Mouse (Mus musculus) forebrain, postnatal 0 days (tissue): ENCODE measurements around the gene Imp4. TPM values are rescaled to one million over a fixed set of nuclear protein-coding genes. Genes with fewer than 3 reads are reported as not detected.

Source experiments
- ATAC-seq: fragments of 200-750 bp; cut with Nextera tagmentation; 2 replicates; pipeline ENCODE4 v1.8.0; 2017; ENCODE audit warnings: mild to moderate bottlenecking, moderate library complexity
- DNase-seq: peaks from one replicate; pipeline ENCODE4 v3.0.0-alpha.2; 2015
- H3K27ac ChIP-seq: fragments of 300-500 bp; sonication (generic); 2 replicates; pipeline ENCODE4 v1.5.1; 2014; ENCODE audit warnings: low read depth, mild to moderate bottlenecking, antibody characterized with exemption, low read length, moderate library complexity, mixed read lengths
- H3K27me3 ChIP-seq: fragments of 300-500 bp; sonication (generic); 2 replicates; pipeline ENCODE4 v1.6.1; 2014; ENCODE audit warnings: mild to moderate bottlenecking, low read length, mixed read lengths; ENCODE audit not compliant: insufficient read depth
- H3K36me3 ChIP-seq: fragments of 300-500 bp; sonication (generic); 2 replicates; pipeline ENCODE4 v1.6.1; 2014; ENCODE audit warnings: mild to moderate bottlenecking, moderate library complexity; ENCODE audit not compliant: insufficient read depth
- H3K4me1 ChIP-seq: fragments of 300-500 bp; sonication (generic); 2 replicates; pipeline ENCODE4 v1.6.1; 2014; ENCODE audit warnings: antibody characterized with exemption; ENCODE audit not compliant: insufficient read depth
- H3K4me2 ChIP-seq: fragments of 300-500 bp; sonication (generic); 2 replicates; pipeline ENCODE4 v1.6.1; 2014; ENCODE audit warnings: low read depth, mild to moderate bottlenecking, moderate library complexity
- H3K4me3 ChIP-seq: fragments of 300-500 bp; sonication (generic); 2 replicates; pipeline ENCODE4 v1.5.1; 2014; ENCODE audit warnings: low read depth, low read length, mixed read lengths
- H3K9ac ChIP-seq: fragments of 300-500 bp; sonication (generic); 2 replicates; pipeline ENCODE4 v1.6.1; 2014; ENCODE audit warnings: mild to moderate bottlenecking
- H3K9me3 ChIP-seq: fragments of 300-500 bp; sonication (generic); 2 replicates; pipeline ENCODE4 v1.6.1; 2016; ENCODE audit warnings: low read length
- CTCF ChIP-seq: sonication (generic); IDR thresholded peaks from 2 replicates; pipeline ENCODE4 v1.5.1; 2016; ENCODE audit warnings: antibody characterized with exemption, control low read depth, low read depth
- WGBS: fragments of 180-500 bp; shearing (Covaris S2); extraction: QIAGEN DNeasy Blood & Tissue Kit; methylation state at CpG from one replicate; pipeline ENCODE4 v1.1.7; 2014; 5-methylcytosine and 5-hydroxymethylcytosine counted together
- polyA plus RNA-seq: library from polyadenylated mRNA; unstranded; fragments of >200 nt; fragmentation: Nextera tagmentation; extraction: Ambion mirVana; gene quantifications from 2 replicates; pipeline ENCODE4 v1.2.1, GENCODE M21; 2015
- total RNA-seq: library from RNA; depleted of rRNA; stranded (reverse); fragments of >200 nt; gene quantifications from 2 replicates; pipeline ENCODE4 v1.2.3, GENCODE M21; 2014

Imp4 gene
- total and polyA plus RNA-seq, 2 experiments from 2014 or later = 21.3 to 51.8 TPM

DNA sequence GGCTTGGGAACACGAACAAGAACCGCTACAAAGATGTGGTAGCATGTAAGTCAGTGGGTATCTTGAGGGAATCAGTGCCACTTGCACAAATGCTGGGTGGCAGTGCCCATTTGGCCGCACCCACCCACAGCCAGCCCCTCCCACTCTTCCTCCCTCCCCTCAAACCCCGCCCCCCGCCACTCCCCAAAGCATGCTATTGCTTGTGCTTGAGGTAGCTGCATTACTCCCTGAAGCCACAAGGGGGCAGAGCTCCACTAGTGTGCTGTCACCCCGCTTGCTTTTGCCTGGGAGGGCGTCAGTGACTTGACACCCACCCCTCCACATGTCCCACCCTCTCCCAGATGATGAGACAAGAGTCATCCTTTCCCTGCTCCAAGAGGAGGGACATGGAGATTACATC is 23.1 kb downstream of the Imp4 start:
- H3K27ac ChIP-seq = no peak overlapping the region
- peaks cover 10% of the 10 kb centered on the region for H3K27me3 ChIP-seq
- ATAC-seq (peak; percentile 29; the same call in 1 of the 2 replicates), DNase-seq (peak; percentile 57)
- H3K4me3 ChIP-seq = no peak overlapping the region
- WGBS = 14% methylated on average over 6 of the region's 7 CpGs
- peaks cover 9% of the 10 kb centered on the region for H3K4me1 ChIP-seq
- no peaks in the 10 kb centered on the region for H3K9me3 ChIP-seq
- no peak overlapping the region for H3K9ac ChIP-seq
- no peak overlapping the region for H3K4me2 ChIP-seq
- peak; percentile 75 for TF ChIP-seq CTCF
- no peaks in the 10 kb centered on the region for H3K36me3 ChIP-seq

GRCm38 (mm10) chr1:34464310-34464817 is 24.7 kb downstream of the Imp4 start:
- DNase-seq (no peak), ATAC-seq (no peak)
- no peak for TF ChIP-seq CTCF
- whole genome bisulfite sequencing = 91% methylated on average over 8 of the region's 8 CpGs
- Histone ChIP-seq H3K4me2 (no peak overlapping the region), H3K36me3 (no peaks in the 10 kb centered on the region), H3K27me3 (peaks cover 6% of the 10 kb centered on the region), H3K27ac (no peak overlapping the region), H3K4me1 (0 out of 2 replicates have a peak, but pooled peaks cover 4% of the 10 kb centered on the region), H3K4me3 (no peak overlapping the region), H3K9ac (no peak overlapping the region), H3K9me3 (no peaks in the 10 kb centered on the region)

DNA sequence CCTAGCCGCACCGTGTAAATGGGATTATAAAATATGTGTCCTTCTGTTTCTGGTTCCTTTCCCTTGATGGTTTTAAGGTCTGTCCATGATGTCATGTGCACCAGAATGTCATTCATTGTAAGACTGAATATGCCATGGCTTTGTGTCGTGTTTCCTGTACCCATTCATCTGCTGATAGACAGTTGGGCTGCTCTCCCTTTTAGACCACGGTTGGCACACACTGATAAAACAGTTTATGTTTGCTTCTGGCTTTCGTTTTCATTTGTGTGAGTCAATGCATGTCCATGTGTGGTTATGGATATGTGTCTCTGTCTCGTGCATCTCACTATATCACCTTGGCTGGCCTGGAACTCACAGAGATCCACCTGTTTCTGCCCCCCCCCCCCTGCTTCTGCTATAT is 25.8 kb downstream of the Imp4 start:
- ATAC-seq = no peak
- H3K4me1 ChIP-seq = no peaks in the 10 kb centered on the region
- no peak for TF ChIP-seq CTCF

DNA sequence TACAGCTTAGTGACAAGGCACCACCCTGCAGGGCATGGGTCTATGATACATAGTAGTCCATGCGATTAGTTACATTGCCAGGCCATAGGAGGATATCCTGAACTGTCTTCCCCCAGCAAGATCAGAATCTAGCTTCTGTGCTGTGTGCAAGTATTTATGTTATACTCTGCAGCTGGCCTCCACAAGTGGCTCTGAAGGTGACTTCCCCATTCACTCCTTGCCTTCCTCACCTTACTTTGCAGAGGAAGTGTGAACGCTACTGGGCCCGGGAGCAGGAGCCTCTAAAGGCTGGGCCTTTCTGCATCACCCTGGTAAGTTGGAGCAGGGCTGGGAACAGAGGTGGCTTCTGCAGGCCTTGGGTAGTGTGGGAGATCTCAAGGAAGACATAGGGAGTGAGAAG is 28.4 kb downstream of the Imp4 start:
- no peak for DNase-seq
- 61% methylated on average over 3 of the region's 3 CpGs for WGBS

More for the DNA sequence above, 25.8 kb downstream of the Imp4 start:
- no peak for DNase-seq
- no peaks in the 10 kb centered on the region for H3K36me3 ChIP-seq
- 72% methylated on average over 6 of the region's 6 CpGs for WGBS
- H3K4me2 ChIP-seq = no peak overlapping the region
- H3K27ac ChIP-seq = no peak overlapping the region
- no peak overlapping the region for H3K9ac ChIP-seq
- peaks cover 1% of the 10 kb centered on the region for H3K27me3 ChIP-seq
- H3K4me3 ChIP-seq = no peak overlapping the region
- H3K9me3 ChIP-seq = no peaks in the 10 kb centered on the region

GRCm38 (mm10) chr1:34468500-34468899 is 28.8 kb downstream of the Imp4 start:
- Histone ChIP-seq H3K27me3 (peaks cover 4% of the 10 kb centered on the region; the same call in 1 of the 2 replicates), H3K36me3 (no peaks in the 10 kb centered on the region), H3K27ac (no peak overlapping the region), H3K9me3 (no peaks in the 10 kb centered on the region), H3K4me2 (no peak overlapping the region), H3K4me3 (no peak overlapping the region), H3K9ac (no peak overlapping the region), H3K4me1 (no peaks in the 10 kb centered on the region)
- no peak for TF ChIP-seq CTCF
- WGBS = 62% methylated on average over 4 of the region's 4 CpGs
- no peak for ATAC-seq
- DNase-seq = no peak

More for the DNA sequence above, 28.4 kb downstream of the Imp4 start:
- Histone ChIP-seq H3K27me3 (no peaks in the 10 kb centered on the region), H3K4me3 (no peak overlapping the region), H3K27ac (no peak overlapping the region), H3K9me3 (no peaks in the 10 kb centered on the region), H3K9ac (no peak overlapping the region), H3K4me2 (no peak overlapping the region), H3K36me3 (no peaks in the 10 kb centered on the region), H3K4me1 (no peaks in the 10 kb centered on the region)
- no peak for TF ChIP-seq CTCF
- no peak for ATAC-seq

DNA sequence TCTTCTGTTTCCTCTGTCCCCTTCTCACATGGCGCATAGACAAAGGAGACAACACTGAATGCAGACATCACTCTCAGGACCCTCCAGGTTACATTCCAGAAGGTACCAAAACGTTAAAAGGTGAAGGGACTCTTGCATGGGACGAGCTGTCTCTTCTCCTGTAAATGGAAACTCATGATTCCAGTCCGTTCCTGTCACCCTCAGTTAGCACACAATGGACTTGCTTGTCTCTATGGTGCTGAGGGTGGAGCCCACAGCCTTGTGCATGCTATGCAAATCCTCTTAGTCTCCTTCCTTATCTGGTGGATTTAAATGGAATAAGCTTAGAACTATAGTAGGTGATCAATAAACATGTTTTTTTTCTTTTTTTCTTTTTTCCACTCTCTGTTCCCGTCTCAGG is 30.1 kb downstream of the Imp4 start:
- DNase-seq (no peak), ATAC-seq (no peak)
- Histone ChIP-seq H3K4me2 (no peak overlapping the region), H3K9ac (no peak overlapping the region), H3K4me3 (no peak overlapping the region), H3K27me3 (peaks cover 4% of the 10 kb centered on the region; the same call in 1 of the 2 replicates), H3K4me1 (no peaks in the 10 kb centered on the region), H3K36me3 (no peaks in the 10 kb centered on the region), H3K9me3 (no peaks in the 10 kb centered on the region), H3K27ac (no peak overlapping the region)
- TF ChIP-seq CTCF = no peak
- 73% methylated on average over 5 of the region's 5 CpGs for WGBS

DNA sequence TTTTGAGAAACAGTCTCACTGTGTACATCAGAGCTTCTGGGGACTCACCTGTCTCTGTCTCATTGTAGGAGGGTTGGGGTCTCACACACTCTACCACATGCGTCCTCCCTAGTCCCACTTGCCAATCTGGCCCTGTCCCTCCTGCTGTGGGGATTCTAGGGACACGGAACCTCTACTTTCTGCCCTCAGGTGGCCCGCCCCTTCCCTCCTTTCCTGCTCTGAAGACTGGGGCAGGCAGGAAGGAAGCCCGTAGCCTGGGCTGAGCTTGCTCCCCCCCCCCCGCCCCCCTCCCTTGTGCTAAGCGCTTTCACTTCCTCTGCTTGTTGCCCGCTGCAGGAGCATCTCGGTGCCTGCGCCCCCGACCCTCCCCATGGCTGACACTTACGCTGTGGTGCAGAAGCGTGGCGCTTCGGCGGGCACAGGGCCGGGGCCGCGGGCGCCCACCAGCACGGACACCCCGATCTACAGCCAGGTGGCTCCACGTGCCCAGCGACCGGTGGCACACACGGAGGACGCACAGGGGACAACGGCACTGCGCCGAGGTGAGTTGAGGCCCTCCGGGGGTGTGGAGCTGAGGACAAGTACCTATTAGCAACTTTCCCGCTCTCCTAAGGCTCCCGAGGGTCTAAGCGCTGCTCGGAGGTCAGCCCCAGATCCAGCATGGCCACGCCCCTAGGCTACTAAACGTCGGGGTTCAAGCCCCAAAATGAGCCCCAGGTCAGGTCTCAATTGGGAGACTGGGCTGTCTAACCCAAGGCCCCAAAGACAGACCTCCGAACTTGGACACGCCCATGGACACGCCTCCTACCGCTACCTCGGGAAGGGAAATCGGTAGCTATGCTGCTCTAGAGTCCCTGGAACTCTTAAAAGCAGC is 33.0 kb downstream of the Imp4 start:
- Histone ChIP-seq H3K27me3 (peaks cover 4% of the 10 kb centered on the region; the same call in 1 of the 2 replicates), H3K4me3 (peak overlapping the region; percentile 47), H3K9me3 (no peaks in the 10 kb centered on the region), H3K36me3 (no peaks in the 10 kb centered on the region), H3K4me1 (no peaks in the 10 kb centered on the region), H3K4me2 (peak overlapping the region; percentile 95), H3K27ac (no peak overlapping the region), H3K9ac (peak overlapping the region; percentile 47)
- ATAC-seq (peak; percentile 61), DNase-seq (peak; percentile 8)
- 1% methylated on average over 42 of the region's 43 CpGs for WGBS
- no peak; the same call in 1 of the 2 replicates for TF ChIP-seq CTCF
